Mouse (Mus musculus) liver, embryonic 14.5 days (tissue): ENCODE measurements at regions not wholly inside any gene's neighbourhood (a gene's known extent, or its start where the extent isn't known, plus 50 kb on each side); places are given as distances from the start of the nearest gene placed in this dataset.

Source experiments
- CTCF ChIP-seq: IDR thresholded peaks from 2 replicates; pipeline ENCODE4 v1.5.1; 2016; ENCODE audit warnings: antibody characterized with exemption, low read depth, control low read depth
- EP300 ChIP-seq: IDR thresholded peaks from 2 replicates; pipeline ENCODE4 v1.6.1; 2016; ENCODE audit warnings: antibody characterized with exemption, low read depth

- TF ChIP-seq CTCF: no peak
- no peak for TF ChIP-seq EP300
Observed at GRCm38 (mm10) chr15:87476247-87476646, 67.9 kb upstream of the Fam19a5 start.
